In the genomic region with DNA sequence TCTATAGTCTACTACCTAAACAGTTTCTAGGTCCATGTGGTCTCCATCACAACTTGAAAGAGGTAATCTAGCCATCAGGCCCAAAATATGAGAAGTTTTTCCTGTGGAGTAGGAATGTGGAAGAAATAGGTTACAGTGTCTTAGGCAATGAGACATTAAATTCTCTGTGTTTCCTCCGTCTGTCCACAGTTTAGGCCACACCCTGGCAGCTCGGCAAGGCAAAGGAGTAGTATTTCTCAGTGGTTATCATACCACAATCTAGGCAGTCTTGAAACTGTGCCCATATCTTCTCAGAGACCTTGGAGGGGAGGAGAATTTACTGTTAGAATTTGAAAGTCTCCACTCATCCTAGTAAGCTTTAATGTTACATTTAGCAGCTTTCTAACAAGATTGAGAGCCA, we compare ENCODE assay signal across 17 mouse cellular contexts.
"Had no signal": no experiment of that assay in that cellular context is flagged by ENCODE, and none has a peak within 500 bp of the region (broad histone marks: within the 10 kb centered on the region; RNA-seq: fewer than 3 reads in every experiment).

No protein-coding gene starts in this region.

- H3K4me3 ChIP-seq: megakaryocyte, embryonic 14.5 days; midbrain, embryonic 13.5 days; midbrain, embryonic 15.5 days; neural tube, embryonic 12.5 days; stomach, embryonic 15.5 days had no signal

- H3K4me2 ChIP-seq: lung, embryonic 14.5 days; midbrain, embryonic 11.5 days; midbrain, embryonic 13.5 days; midbrain, embryonic 15.5 days; neural tube, embryonic 12.5 days; stomach, embryonic 15.5 days had no signal

- ATAC-seq: midbrain, embryonic 13.5 days; midbrain, embryonic 15.5 days had no signal

- H3K36me3 ChIP-seq: midbrain, embryonic 13.5 days; midbrain, embryonic 15.5 days; neural tube, embryonic 12.5 days; stomach, embryonic 15.5 days had no signal

- H3K27ac ChIP-seq: midbrain, embryonic 13.5 days; midbrain, embryonic 15.5 days; neural tube, embryonic 12.5 days; stomach, embryonic 15.5 days; stomach, postnatal 0 days had no signal

- H3K9me3 ChIP-seq: megakaryocyte, embryonic 14.5 days; midbrain, embryonic 13.5 days; midbrain, embryonic 15.5 days; neural tube, embryonic 12.5 days; stomach, embryonic 15.5 days had no signal

- H3K27me3 ChIP-seq: megakaryocyte, embryonic 14.5 days; midbrain, embryonic 13.5 days; midbrain, embryonic 15.5 days; neural tube, embryonic 12.5 days; stomach, embryonic 15.5 days had no signal

- H3K4me1 ChIP-seq: midbrain, embryonic 13.5 days; midbrain, embryonic 15.5 days; neural tube, embryonic 12.5 days; stomach, embryonic 15.5 days had no signal

- DNase-seq: lung, adult 18-20 months; lung, embryonic 14.5 days; lung, postnatal 10 days; lung, postnatal 4 days; retina, postnatal 1 day; right cerebral cortex, adult 18-20 months; right cerebral cortex, postnatal 25 days; thymus, adult 2 months; thymus, postnatal 25 days; thymus, postnatal 4 days had no signal

- H3K9ac ChIP-seq: lung, embryonic 14.5 days; midbrain, embryonic 13.5 days; midbrain, embryonic 15.5 days; neural tube, embryonic 12.5 days; stomach, embryonic 15.5 days had no signal
